Mouse (Mus musculus) left cerebral cortex, adult 9 months (tissue): Measurements from ENCODE around the gene S1pr4.
A peak's percentile ranks its signal among the peaks of the same experiment; 100 is the strongest.

Experiments
- DNase-seq, 2 experiments: peaks; one replicate each; pipeline ENCODE4 v3.0.0; 2022; ENCODE audit warnings: low spot score in 2 of 2

S1pr4 gene

DNA sequence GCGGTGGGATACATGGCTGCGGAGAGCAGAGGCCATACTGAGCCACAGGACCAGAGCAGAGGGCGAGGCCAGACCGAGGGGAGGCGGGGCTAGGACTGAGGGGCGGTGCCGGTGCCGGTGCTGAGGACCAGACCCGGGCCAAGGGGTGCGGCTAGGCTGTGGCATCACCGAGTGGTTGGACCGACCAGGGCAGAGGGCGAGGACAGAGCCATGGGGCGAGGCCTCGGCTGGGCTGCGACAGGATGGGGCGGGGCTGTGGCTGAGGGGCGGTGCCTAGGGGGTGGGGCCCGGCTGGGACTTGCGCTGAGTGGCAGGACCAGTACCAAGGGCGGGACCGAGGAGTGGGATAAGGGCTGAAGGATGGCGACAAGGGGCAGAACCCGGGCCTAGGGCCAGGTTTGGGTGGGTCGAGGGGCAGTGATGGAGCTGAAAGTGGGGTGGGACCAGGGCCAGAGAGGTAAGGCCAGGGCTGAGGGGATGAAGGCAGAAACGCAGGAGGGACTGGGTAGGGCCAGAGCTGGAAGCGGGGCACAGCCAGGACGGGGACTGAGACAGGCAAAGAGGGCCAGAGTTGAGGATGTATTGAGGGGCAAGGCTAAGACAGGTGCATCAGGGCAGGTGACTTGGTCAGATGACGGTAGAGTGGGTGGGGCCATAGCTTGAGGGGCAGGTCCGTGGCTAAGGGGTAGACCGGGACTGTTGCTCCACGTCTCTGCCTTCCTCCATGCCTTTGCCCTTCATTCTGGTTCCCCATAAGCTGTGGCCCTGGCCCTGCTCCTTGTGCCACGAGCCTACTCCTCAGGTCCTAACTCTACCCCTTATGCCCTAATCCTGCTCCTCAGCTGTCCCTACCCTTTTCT lies 35.3 kb downstream of the S1pr4 start:
- no peak for DNase-seq

- no peak for DNase-seq
These were observed 36.4 kb downstream of the S1pr4 start for GRCm38 (mm10) chr10:81463531-81463930.

DNA sequence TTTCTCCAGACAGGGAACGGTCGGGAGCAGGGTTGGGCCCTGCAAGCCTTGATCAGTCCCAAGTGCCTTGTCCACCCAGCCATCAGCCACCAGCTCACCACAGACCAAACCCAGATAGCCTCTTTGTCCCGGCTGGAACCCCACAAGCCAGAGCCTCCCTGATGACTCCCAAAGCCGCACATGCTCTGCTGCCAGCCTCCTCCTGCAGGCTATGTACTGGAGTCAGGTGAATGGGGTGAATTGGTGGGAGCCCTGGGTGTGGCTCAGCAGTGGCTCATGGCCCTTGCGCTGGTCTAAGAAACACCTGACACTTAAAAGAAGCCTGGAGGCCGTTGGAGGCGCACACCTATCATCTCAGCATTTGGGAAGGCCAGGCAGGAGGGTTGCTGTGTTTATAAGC lies 37.0 kb downstream of the S1pr4 start:
- DNase-seq = no peak

DNA sequence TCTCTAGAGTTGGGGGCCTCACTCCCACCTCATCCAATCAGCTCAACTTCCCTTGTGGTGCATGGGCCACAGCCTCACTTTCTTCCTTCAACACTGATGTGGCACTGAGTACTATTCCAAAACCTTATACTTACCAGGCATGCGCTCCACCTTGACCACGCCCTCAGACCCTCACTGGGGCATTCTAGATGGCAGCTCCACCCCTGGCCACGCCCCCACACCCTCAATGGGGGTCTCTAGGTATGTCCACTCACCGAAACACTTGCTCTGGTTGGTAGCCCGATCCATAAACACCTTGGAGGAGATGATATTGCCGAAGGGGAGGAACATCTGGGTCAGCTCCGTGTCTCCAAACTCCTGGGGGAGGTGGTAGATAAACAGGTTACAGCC lies 37.5 kb downstream of the S1pr4 start:
- DNase-seq = no peak

DNA sequence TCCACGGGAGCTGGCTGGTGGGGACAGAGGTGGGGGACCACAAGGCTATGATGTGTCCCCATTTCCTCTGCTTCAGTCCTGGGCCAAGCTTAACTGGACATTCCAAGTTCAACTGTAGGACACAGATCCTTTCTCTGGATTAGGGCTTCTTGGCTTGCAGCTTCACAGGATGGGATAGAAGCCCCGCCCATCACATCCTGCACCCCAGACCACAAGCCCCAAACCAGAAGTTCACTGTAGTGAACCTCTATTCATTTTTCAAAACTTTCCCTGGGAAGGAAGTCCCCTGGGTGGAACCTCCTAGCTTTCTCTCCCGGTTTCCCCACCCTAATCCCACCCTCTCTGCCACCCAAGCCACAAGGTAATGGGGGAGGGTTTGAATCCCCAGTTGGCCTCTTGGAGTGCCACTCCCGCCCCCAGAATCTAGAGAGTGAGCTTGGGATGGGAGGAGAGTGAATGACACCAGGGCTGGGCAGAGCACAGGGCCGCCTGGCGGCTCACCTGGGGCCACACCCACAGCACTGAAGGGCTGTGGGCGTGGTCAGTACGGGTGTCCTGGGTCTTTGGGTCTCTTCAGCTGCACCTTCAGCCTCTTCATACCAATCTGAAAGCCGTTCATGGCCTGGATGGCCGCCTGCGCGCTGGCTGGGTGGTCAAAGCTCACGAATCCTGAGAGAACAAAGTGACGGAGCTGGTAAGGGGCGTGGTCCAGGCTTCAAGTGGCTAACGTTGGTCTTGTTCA lies 38.1 kb downstream of the S1pr4 start:
- DNase-seq = no peak

DNA sequence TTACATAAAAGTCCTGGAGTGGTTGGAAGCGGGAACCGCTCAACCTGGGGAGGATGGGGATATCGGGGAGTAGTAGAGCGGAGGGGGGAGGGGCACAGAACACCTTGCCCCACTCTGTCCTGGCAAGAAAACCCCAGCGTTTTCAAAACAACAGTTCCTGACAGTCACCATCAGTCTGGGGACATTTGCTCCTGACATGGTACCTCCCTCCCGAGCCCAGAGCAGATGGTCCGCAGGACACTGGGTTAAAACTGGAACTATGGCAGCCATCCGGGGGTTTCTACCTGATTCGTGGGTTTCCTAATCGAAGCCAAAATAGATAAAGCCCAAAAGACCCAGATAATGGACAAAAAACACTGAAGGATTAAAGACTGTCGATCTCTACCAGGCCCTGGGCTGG lies 39.0 kb downstream of the S1pr4 start:
- DNase-seq = no peak

DNA sequence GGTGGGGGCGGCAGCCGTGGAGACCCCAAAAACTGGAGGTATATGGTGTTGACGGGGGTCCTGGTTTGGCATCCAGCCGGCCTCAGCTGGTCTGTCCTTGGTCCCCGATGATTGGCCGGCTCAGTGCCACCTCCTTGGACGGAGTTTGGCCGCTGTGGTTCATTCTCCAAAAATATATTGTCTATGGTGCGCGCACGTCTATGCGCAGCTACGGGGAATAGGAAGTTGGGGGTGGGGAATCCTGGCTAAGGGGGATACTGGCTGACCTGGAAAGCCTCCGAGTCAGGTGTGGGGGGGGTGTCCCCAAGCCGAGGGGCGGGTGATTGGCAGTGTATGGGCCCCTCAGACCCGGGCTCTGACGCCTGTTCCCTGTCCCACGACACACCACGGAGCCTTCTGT lies 39.5 kb downstream of the S1pr4 start:
- no peak for DNase-seq

DNA sequence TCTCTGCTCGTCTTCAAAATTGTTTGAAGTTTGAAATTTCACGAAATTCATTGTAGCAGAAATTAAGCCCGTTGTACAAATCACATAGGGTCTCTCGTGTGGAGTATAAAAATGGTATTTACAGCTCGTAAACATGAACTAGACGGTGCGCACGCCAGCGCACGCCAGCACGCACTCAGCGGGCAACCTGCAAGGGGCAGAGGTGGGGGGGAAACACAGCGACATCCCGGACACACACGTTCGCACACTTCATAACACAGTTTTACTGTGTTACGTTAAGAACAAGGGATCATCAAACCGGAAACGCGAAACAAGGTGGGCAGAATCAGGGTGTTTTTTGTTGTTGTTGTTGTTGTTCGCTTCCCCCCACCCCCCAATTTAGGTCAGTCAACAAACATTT lies 40.5 kb downstream of the S1pr4 start:
- DNase-seq = no peak

- DNase-seq = no peak
These were observed 41.7 kb downstream of the S1pr4 start for GRCm38 (mm10) chr10:81458267-81458666.

DNA sequence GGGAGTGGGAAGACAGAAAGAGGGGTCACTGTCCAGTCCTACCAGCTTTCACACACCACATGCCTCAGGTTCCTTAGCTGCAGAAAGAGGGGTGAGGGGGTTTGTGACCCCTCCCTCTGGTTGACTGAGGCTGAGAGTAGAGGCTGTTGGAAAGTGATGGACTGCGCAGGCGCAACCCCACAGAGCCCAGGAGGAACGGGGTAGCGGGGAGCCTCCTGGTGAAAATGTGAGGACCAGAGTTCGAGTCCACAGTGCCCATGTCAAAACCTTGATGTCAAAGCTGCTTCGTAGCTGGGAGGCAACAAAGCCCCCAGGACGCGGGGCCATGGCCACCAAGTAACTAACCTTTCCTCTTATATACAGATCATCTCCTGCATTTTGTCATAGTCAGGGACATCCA lies 42.3 kb downstream of the S1pr4 start:
- DNase-seq = no peak

- no peak for DNase-seq
These were observed 42.9 kb downstream of the S1pr4 start for GRCm38 (mm10) chr10:81456983-81457563.

DNA sequence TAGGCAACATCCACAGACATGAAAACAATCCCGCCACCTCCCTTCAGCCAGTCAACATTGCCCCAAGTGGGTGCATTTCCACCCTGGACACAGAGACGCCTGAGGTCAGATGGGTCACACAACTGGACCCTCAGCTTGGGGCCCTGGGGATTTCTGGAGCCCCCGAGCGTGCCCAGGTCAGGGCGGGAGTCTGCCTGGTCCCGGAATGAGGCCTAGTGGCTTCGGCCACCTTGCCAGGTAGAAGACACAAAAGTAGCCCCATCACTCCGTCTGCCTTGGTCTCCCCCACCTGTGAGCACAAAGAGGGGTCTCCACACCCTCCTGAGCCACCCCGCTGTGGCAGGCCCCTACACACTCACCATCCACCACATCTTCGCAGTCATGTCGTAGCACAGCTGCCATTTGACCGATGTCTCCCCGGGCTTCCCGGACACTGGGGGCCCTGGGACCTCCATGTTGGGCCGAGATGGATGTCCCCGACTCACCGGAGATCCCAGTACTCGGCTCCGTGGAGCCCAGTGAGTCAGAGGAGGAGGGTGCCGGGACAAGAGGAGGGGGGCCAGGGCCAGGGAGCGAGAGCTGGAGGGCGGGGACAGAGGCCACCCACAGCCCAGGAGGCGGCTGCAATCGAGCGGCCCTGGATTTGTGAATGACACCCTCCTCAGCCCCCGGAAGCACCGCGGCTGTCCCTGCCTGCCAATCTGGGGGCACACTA lies 44.6 kb downstream of the S1pr4 start, which contains the start of gene Nfic:
Gene Nfic (minus strand): TSS at position 455 of the 715 bp plus-strand sequence.
- no peak for DNase-seq

DNA sequence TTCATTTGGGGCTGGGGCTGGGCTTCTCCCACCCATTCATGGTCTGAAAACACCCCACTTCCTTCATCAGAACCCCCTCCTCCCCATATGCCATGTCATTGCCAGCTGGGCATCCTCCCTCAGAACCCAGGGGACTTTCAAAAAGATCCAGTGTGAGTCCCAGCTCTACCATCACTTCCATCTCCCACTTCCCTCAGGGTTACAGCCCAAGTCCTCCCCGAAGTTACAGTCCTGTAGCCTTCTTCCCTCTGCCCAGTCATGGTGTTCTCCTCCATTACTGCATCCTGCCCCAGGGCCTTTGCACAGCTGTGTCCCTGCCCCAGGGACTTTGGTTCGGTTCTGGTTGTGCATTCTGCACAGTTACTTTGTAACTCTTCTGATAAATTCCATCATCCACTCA lies 45.8 kb downstream of the S1pr4 start:
- DNase-seq = no peak

DNA sequence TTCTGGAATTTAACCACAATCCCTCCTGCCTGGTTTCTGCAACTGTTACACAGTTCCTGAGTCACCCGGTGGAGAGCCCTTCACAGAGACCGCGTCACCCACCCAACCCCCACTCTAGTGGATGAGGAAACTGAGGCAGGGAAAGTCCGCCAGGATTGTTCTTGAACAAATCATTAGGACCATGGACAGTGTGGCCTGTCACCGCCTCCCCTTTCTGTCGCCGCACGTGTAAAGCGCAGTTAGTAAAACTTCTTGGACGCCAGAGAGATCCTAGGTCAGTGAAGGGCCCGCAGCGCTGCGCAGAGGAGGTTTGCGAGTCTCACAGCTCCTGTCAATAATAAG lies 47.0 kb downstream of the S1pr4 start:
- DNase-seq = no peak

DNA sequence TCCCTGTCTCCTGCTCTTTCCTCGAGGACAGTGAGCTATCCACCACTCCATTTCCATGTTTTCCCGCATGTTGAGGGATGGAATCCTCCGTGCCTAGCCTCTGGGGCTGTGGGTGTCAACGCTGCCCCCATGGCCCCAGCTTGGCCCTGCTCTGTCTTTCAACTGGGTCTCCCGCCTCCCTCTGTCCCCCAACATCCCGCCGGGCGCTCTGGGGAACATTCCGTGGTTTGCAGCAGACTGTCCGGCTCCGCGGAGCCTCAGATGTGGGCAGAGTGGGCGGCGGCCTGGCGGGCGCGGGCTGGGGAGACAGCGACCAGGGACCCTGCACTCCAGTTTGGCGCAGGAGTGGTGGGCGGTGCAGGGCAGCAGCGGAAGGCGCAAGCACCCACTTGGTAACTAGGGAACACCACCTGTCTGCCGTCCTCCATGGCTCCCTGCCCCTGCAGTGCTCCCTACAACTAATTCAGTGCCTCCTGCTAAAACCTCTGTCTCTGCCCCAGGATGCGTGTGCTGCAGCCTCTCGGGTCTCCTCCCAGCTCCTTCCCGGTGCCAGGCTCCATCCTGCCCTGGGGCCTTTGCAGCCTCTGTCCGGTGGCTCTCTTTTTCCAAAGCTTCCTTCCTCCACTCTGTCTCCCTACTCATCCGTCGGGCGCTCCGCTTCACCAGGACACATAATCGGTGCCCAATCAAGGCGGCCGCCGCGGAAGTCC lies 47.5 kb downstream of the S1pr4 start:
- DNase-seq = no peak

- no peak for DNase-seq
These were observed 48.6 kb downstream of the S1pr4 start for GRCm38 (mm10) chr10:81451365-81451745.

DNA sequence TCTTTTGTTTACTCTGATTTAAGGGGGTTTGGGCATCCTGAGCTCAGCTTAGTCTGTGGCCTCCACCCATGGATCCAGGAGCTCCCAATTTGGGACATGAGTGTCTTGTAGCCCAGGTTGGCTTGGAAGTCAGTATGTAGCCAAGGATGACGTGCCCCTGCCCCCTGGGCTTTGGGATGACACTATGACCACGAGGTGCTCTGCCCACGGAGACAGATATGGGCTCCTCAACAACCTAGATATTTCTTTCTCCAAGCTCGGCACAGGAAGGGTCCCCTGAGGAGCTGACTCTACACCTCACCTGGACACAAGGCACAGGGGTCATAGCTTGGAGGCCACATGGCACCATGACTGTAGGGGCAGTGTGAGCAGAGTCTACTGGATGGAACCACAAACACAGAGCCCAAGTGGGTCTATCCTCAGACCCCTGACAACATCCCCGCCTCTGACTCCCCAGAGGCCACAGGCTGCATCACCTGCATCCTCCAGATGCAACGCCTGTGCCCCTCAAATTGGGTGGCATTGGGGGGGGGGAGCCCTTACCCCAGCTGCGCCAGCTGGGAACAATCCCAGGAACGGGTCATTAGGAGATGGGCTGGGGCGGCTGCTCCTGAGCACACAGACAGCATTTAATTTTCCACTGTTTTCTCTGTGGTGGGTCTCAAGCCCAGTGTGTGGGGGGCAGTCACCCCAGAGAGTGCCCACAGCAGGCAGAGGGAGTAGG lies 49.1 kb downstream of the S1pr4 start:
- no peak for DNase-seq

DNA sequence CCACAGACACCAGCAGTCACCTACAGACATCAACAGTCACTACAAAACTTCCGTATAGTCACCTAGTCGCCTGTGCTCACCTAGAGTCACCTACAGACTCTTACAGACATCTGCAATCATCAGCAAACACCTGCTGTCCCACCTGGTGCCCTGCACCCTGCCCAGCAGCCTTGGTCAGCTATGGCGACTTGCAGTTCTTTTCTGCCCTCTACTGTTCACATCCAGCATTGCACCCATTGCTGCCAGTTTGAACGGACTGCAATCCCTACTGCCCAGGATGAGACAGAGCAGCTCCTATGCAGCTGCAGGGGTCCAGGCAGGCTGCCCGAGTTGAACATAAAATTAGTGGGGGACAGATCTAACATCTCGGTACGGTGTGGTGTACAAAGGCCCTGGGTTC lies 49.8 kb downstream of the S1pr4 start:
- peak in 1 of 2 experiments; percentile 86 for DNase-seq
